Mouse (Mus musculus) limb, embryonic 14.5 days (tissue): ENCODE measurements around the gene Tmem104. TPM values are rescaled to one million over a fixed set of nuclear protein-coding genes. Genes with fewer than 3 reads are reported as not detected.

Source experiments
- ATAC-seq: fragments of 200-750 bp; cut with Nextera tagmentation; 2 replicates; pipeline ENCODE4 v1.8.0; 2017; ENCODE audit warnings: low read depth, moderate number of reproducible peaks, moderate TSS enrichment; ENCODE audit not compliant: low FRiP score
- DNase-seq: peaks from one replicate; pipeline ENCODE4 v3.0.0-alpha.2; 2015; ENCODE audit warnings: low spot score
- H3K27ac ChIP-seq: fragments of 300-500 bp; sonication (generic); replicated peaks from 2 replicates; pipeline ENCODE4 v1.5.1; 2014; ENCODE audit warnings: low read depth, mild to moderate bottlenecking, low read length, moderate library complexity, mixed read lengths
- H3K27me3 ChIP-seq: fragments of 300-500 bp; sonication (generic); 2 replicates; pipeline ENCODE4 v1.6.1; 2014; ENCODE audit warnings: low read length, mixed read lengths; ENCODE audit not compliant: control insufficient read depth, insufficient read depth
- H3K36me3 ChIP-seq: fragments of 300-500 bp; sonication (generic); 2 replicates; pipeline ENCODE4 v1.6.1; 2014; ENCODE audit warnings: mild to moderate bottlenecking, low read length, moderate library complexity, mixed read lengths; ENCODE audit not compliant: control insufficient read depth, insufficient read depth
- H3K4me1 ChIP-seq: fragments of 300-500 bp; sonication (generic); 2 replicates; pipeline ENCODE4 v1.6.1; 2014; ENCODE audit warnings: antibody characterized with exemption, low read length, mixed read lengths; ENCODE audit not compliant: control insufficient read depth, insufficient read depth
- H3K4me2 ChIP-seq: fragments of 300-500 bp; sonication (generic); replicated peaks from 2 replicates; pipeline ENCODE4 v1.6.1; 2014; ENCODE audit warnings: low read depth, mild to moderate bottlenecking, low read length, moderate library complexity; ENCODE audit not compliant: severe bottlenecking
- H3K4me3 ChIP-seq: fragments of 300-500 bp; sonication (generic); replicated peaks from 2 replicates; pipeline ENCODE4 v1.5.1; 2014; ENCODE audit warnings: low read length
- H3K9ac ChIP-seq: fragments of 300-500 bp; sonication (generic); 2 replicates; pipeline ENCODE4 v1.6.1; 2014; ENCODE audit warnings: mild to moderate bottlenecking, low read depth, low read length, moderate library complexity; ENCODE audit not compliant: severe bottlenecking
- H3K9me3 ChIP-seq: fragments of 300-500 bp; sonication (generic); 2 replicates; pipeline ENCODE4 v1.6.1; 2016; ENCODE audit warnings: low read length; ENCODE audit not compliant: control insufficient read depth
- POLR2A ChIP-seq: fragments of 200-500 bp; IDR thresholded peaks from 2 replicates; pipeline ENCODE4 v1.8.0; 2012; ENCODE audit warnings: inconsistent platforms, mild to moderate bottlenecking, moderate library complexity, borderline replicate concordance; ENCODE audit not compliant: insufficient read depth, insufficient read length; ENCODE audit errors: extremely low read depth
- WGBS: fragments of 180-500 bp; shearing (Covaris S2); extraction: QIAGEN DNeasy Blood & Tissue Kit; methylation state at CpG from one replicate; pipeline ENCODE4 v1.1.7; 2014; 5-methylcytosine and 5-hydroxymethylcytosine counted together
- polyA plus RNA-seq, 2 experiments: library from polyadenylated mRNA; depleted of rRNA in 1 of 2; stranded (reverse) in 1 of 2; unstranded in 1 of 2; fragments of >200 nt; fragmentation: Nextera tagmentation in 1 of 2; extraction: Ambion mirVana in 1 of 2; gene quantifications; 2 replicates each; pipeline versions ENCODE4 v1.2.1 to v1.2.3; 2012 to 2014

Tmem104 gene
- polyA plus RNA-seq, 2 experiments: 9.2 to 12.4 TPM

DNA sequence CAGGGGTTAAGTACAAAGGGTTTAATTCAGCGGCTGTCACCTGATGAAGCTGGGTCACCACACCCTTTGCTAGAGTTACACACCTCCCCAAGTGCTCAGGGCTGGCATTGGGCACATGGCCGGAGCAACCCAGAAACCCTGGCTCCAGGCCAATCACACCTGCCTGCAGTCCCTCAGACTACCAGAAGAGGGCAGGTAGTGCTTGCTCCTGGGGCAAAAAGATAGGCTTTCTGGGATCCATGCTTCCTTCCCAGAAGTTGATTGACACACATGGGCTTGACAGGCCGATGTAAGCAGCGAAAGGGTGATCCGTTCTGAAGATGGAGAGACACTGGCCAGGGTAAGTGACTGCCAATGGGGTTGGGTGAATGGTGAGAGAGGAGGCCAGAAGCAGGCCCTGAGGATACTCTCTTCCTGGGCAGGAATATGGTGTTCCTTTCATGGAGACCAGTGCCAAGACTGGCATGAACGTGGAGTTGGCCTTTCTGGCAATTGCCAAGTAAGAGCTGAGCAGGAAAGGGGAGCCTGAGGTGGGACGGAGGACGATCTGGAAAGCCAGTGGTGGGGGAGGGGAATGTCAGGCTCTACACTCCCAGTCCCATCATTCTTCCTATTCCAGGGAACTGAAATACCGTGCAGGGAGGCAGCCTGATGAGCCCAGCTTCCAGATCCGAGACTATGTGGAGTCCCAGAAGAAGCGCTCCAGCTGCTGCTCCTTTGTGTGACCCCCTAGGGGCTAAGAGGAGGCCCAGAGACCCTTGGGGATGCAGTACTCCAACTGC is 27.1 kb upstream of the Tmem104 start:
- TF ChIP-seq POLR2A: no peak
- H3K9me3 ChIP-seq: no peaks in the 10 kb centered on the region
- WGBS: 54% methylated on average over 11 of the region's 11 CpGs
- ATAC-seq (no peak), DNase-seq (no peak)
- H3K4me2 ChIP-seq: no peak overlapping the region
- H3K4me3 ChIP-seq: no peak overlapping the region
- H3K27me3 ChIP-seq: peaks cover 26% of the 10 kb centered on the region
- no peaks in the 10 kb centered on the region for H3K36me3 ChIP-seq
- peaks cover 28% of the 10 kb centered on the region for H3K4me1 ChIP-seq
- H3K9ac ChIP-seq: no peak overlapping the region
- no peak overlapping the region for H3K27ac ChIP-seq

DNA sequence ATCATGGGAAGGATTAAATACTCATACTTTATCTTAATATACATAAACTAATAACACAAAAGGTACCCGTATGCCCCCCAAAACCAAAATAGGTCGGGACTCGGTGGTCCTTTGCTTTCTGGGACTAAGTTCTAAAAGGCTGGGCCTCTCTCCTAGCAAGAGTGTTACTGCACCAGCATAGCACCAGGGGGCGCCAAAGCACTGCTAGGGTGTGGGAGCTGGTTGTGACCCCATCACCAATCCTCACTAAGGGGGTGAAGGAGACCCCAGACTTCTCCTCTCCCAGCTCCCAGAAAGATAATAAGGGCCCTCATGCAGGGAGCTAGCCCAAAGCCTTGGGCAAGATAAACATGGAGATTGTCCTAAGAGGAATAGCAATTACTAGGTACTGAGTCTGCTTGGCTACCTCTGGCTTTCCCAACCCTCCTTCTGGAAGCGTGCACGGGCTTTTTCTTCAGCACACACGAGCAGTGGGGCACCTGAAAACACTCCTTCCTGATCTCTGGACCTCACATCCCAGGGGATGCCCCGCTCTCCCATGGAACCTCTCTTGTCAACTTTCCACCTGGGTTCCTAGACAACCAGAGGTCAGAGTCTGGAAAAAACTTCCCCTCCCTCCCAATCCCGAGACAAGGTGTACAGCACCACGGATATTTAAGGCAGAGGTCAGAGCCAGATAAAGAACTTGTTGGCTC is 26.3 kb upstream of the Tmem104 start:
- Histone ChIP-seq H3K9ac (no peak overlapping the region), H3K4me2 (no peak overlapping the region), H3K4me1 (peaks cover 28% of the 10 kb centered on the region), H3K4me3 (no peak overlapping the region), H3K27ac (no peak overlapping the region), H3K9me3 (no peaks in the 10 kb centered on the region), H3K36me3 (no peaks in the 10 kb centered on the region), H3K27me3 (peaks cover 34% of the 10 kb centered on the region)
- TF ChIP-seq POLR2A: no peak
- peak; percentile 63 for DNase-seq
- ATAC-seq: no peak
- 39% methylated on average over 10 of the region's 10 CpGs for WGBS

DNA sequence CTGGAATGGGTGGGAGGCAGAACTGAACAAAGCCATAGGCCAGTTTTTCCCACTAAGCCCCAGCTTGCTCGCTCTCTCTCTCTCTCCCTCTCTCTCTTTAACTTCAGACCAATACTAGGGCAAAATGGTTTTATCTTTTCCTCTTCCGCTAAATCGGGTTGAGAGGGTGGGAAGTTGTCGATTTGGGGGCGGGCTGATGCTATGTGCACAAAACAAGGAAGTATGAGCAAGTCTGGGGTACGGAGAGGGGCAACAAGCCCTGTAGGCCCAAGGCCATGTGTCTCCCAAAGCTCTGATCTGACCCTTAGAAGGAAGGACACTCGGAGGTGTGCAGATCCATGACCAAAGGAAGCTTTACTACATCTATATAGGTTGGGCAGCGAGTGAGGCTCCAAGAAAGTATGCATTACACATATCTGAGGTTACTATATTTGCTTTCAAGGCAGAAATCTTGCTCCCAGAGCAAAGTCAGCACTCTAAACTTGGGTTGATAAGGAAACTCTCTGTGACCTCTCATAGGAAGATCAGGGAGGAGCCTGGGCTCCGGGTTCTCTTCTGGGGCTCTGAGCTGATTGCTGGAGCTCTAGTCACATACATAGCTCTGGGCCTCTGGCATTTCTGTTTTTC is 25.6 kb upstream of the Tmem104 start:
- no peak overlapping the region for H3K27ac ChIP-seq
- no peak overlapping the region for H3K4me2 ChIP-seq
- TF ChIP-seq POLR2A: no peak
- H3K9ac ChIP-seq: no peak overlapping the region
- H3K27me3 ChIP-seq: peaks cover 34% of the 10 kb centered on the region
- H3K9me3 ChIP-seq: no peaks in the 10 kb centered on the region
- DNase-seq: no peak
- ATAC-seq: no peak
- 64% methylated on average over 9 of the region's 9 CpGs for WGBS
- peaks cover 28% of the 10 kb centered on the region for H3K4me1 ChIP-seq
- no peaks in the 10 kb centered on the region for H3K36me3 ChIP-seq
- no peak overlapping the region for H3K4me3 ChIP-seq

GRCm38 (mm10) chr11:115162205-115162601 is 25.1 kb upstream of the Tmem104 start:
- H3K4me3 ChIP-seq: no peak overlapping the region

GRCm38 (mm10) chr11:115162832-115163480 is 24.3 kb upstream of the Tmem104 start, which contains the start of gene Slc9a3r1:
Slc9a3r1 (plus strand) TSS chr11:115163341.
- under 1% methylated on average over 46 of the region's 47 CpGs for WGBS

More at GRCm38 (mm10) chr11:115162205-115162601, 25.1 kb upstream of the Tmem104 start:
- no peak overlapping the region for H3K27ac ChIP-seq
- peak overlapping the region; percentile 66 for H3K4me2 ChIP-seq
- H3K27me3 ChIP-seq: peaks cover 34% of the 10 kb centered on the region
- no peaks in the 10 kb centered on the region for H3K36me3 ChIP-seq
- H3K9me3 ChIP-seq: no peaks in the 10 kb centered on the region
- peaks cover 28% of the 10 kb centered on the region for H3K4me1 ChIP-seq
- no peak for TF ChIP-seq POLR2A
- H3K9ac ChIP-seq: no peak overlapping the region
- DNase-seq (no peak), ATAC-seq (no peak)
- 22% methylated on average over 9 of the region's 9 CpGs for WGBS

More at GRCm38 (mm10) chr11:115162832-115163480, 24.3 kb upstream of the Tmem104 start, which contains the start of gene Slc9a3r1:
- peak; percentile 98 for DNase-seq
- ATAC-seq: peak; percentile 98
- peak within 1 kb of the TSS; percentile 66 for H3K4me2 ChIP-seq
- H3K36me3 ChIP-seq: no peaks in the 10 kb centered on the region
- peaks cover 25% of the 10 kb centered on the region for H3K4me1 ChIP-seq
- no peaks in the 10 kb centered on the region for H3K9me3 ChIP-seq
- H3K27ac ChIP-seq: 0 out of 2 replicates have a peak within 1 kb of the TSS, but pooled peaks have one; percentile 5
- peaks cover 34% of the 10 kb centered on the region for H3K27me3 ChIP-seq
- peak within 1 kb of the TSS; percentile 43 for H3K9ac ChIP-seq
- H3K4me3 ChIP-seq: peak within 1 kb of the TSS; percentile 47
- 0 out of 2 replicates have a peak, but pooled peaks have one; percentile 63 for TF ChIP-seq POLR2A
